Mouse (Mus musculus) 3134 (cell line): ENCODE results near the gene 4930467E23Rik.
A peak's percentile ranks its signal among the peaks of the same experiment; 100 is the strongest.
"Not testable (repeated sequence)": the region's sequence is repeated elsewhere in the genome, so short reads cannot be mapped to it uniquely, and the experiment has no call there.

Experiments used
- DNase-seq: peaks from one replicate; pipeline ENCODE4 v3.0.0-alpha.2; 2011; ENCODE audit warnings: low spot score; ENCODE audit not compliant: insufficient read length; ENCODE audit errors: extremely low read depth

The 4930467E23Rik gene

GRCm38 (mm10) chr8:19729276-19729675, at the start of gene 4930467E23Rik:
Gene 4930467E23Rik, plus strand, starts transcription at chr8:19729576.
- not testable (repeated sequence) for DNase-seq

GRCm38 (mm10) chr8:19682311-19682710, 47.1 kb upstream of the 4930467E23Rik start:
- DNase-seq: not testable (repeated sequence)

DNA sequence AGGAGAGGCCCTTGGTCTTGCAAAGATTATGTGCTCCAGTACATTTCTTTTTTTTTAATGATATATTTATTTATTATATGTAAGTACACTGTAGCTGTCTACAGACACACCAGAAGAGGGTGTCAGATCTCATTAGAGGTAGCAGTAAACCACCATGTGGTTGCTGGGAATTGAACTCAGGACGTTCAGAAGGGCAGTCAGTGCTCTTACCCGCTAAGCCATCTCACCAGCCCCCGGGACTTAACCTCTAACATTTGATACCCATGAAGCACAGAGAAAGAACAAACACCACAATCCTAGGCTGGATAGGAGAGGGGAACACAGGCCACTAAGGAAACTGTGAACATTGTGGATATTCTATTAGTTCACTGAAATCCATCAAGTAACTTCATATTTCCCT, 43.9 kb upstream of the 4930467E23Rik start:
- peak; percentile 36 for DNase-seq

- peak; percentile 33 for DNase-seq
Observed at GRCm38 (mm10) chr8:19688802-19689525, 40.4 kb upstream of the 4930467E23Rik start.

DNA sequence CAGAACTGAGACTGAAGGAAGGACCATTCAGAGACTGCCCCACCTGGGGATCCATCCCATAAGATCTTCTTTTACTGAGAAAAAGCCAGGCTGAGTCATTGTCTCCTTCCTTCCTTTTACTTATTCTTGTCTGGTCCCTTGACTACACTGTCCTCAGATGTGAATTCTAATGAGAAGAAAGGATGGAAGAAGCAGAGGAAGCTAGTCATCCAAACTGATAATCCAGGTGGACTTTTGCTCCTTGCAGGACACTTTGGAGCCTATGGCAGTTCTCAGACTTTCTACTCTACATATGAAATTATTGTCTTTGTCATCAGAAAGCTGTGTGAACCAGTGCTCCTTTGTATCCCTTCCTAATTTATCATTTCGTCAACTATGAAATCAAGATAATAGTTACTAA, 39.6 kb upstream of the 4930467E23Rik start:
- peak; percentile 30 for DNase-seq

DNA sequence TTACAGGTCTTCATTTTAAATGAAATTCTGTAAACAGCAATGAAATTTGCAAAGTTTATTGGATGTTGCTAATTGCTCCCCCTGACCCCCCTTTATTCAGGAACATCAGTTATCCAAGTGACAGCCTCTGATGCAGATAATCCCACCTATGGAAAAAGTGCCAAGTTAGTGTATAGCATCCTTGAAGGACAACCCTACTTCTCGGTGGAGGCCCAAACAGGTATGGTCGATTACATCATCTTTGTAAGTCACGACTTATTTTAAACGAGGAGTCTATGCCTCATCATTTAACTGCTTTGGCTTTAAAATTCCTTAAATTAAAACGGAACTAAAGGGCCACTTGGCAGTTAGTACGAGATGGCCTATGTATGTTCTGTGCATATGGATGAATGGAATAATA, 38.0 kb upstream of the 4930467E23Rik start:
- DNase-seq: not testable (repeated sequence)

DNA sequence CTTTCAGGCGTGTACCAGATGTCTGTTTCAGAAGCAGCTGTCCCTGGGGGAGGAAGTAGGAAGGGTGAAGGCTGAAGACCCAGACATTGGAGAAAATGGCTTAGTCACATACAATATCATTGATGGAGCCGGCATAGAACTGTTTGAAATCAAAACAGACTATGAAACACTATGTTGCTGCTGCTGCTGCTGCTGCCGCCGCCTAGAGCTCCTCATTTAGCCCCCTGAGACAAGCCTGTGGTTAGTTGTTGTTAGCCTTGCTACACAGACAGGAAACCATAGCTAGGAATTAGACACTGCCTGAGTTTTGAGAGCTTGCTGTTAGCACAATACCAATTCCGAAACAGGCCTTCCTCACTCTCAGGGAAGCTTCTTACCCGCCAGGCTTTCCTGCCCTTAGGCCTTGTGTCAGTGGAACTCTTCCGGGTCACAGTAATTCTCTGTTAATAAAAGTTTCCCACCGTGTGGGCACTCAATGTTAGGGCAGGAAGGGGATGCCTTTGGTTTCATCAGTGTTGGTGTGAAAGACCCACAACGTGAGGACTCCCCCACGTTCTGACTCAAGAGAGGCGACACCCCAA, 31.8 kb upstream of the 4930467E23Rik start:
- peak; percentile 25 for DNase-seq

DNA sequence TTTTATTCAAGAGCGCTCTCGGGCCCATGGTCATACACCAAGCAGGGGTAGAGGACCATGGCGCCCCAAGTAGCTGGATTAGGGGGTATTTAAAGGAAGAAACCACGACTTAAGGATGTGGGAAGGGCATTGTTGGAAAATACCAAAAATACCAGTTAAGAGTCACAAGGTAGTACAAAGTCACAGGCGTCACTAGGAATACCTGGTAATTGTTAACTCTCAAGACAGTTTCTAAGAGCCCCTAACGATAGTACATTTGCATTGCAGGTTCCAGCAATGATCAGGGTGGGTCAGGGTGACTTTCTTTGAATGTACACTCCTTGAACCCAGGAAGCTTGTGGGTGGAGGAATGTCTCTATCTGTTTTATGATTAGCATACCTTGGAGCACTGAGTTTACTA, 31.3 kb upstream of the 4930467E23Rik start:
- not testable (repeated sequence) for DNase-seq

- DNase-seq: peak; percentile 71
Observed at GRCm38 (mm10) chr8:19698722-19699121, 30.7 kb upstream of the 4930467E23Rik start.

- not testable (repeated sequence) for DNase-seq
Observed at GRCm38 (mm10) chr8:19701326-19701725, 28.1 kb upstream of the 4930467E23Rik start.

GRCm38 (mm10) chr8:19702276-19702675, 27.1 kb upstream of the 4930467E23Rik start:
- peak; percentile 42 for DNase-seq

- DNase-seq: peak; percentile 67
Observed at GRCm38 (mm10) chr8:19702972-19703709, 26.2 kb upstream of the 4930467E23Rik start.

GRCm38 (mm10) chr8:19703906-19704305, 25.5 kb upstream of the 4930467E23Rik start:
- DNase-seq: not testable (repeated sequence)

- not testable (repeated sequence) for DNase-seq
Observed at GRCm38 (mm10) chr8:19704441-19705215, 24.7 kb upstream of the 4930467E23Rik start.

- DNase-seq: peak; percentile 40
Observed at GRCm38 (mm10) chr8:19705216-19705600, 24.2 kb upstream of the 4930467E23Rik start.

DNA sequence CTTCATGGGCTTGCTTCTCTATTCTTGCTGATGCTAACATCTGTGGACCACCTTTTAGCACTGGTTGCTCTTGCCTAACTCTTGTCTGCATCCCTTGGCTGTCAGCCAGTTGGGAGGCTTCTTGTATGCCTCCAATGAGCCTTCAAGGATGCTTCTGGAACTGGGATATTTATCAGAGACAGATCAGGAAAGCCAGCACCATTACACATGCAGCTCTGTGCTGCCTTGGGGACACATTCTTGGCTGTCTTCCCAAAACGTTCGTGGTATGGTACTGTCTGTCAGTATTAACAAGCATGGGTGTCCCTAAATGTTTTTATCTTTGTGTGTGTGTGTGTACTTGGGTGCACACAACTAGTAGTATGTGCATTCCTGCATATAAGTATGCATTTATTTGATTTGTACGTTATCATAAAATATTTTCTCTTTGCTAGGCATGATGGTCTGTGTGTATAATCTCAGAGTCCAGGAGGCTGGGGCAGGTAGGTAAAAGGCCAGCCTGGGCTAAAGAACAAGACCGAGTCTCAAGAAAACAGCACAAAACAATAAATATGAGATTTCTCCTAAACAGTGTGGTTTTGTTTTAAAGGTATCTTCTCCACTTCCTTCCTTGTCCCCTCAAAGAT, 23.2 kb upstream of the 4930467E23Rik start:
- not testable (repeated sequence) for DNase-seq

- DNase-seq: peak; percentile 85
Observed at GRCm38 (mm10) chr8:19706918-19707760, 22.2 kb upstream of the 4930467E23Rik start.

DNA sequence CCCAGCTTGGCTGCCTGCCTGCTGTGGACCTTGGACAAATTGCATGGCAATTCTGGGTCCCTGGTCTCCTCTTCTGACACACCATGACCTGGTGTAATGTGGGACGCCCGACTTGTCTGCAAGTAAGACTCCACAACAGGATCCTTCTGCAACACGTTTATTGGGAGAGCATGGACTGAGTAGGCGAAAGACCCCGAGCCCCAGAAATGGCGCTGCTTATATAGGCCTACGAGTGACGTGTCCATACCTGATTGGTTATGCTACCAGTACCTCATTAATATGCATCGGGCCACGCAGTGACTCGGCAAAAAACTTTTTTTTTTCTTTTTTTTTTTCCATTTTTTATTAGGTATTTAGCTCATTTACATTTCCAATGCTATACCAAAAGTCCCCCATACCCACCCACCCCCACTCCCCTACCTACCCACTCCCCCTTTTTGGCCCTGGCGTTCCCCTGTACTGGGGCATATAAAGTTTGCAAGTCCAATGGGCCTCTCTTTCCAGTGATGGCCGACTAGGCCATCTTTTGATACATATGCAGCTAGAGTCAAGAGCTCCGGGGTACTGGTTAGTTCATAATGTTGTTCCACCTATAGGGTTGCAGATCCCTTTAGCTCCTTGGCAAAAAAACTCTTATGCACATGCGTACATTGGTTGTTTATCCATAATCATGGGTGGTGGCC, 21.5 kb upstream of the 4930467E23Rik start:
- not testable (repeated sequence) for DNase-seq

DNA sequence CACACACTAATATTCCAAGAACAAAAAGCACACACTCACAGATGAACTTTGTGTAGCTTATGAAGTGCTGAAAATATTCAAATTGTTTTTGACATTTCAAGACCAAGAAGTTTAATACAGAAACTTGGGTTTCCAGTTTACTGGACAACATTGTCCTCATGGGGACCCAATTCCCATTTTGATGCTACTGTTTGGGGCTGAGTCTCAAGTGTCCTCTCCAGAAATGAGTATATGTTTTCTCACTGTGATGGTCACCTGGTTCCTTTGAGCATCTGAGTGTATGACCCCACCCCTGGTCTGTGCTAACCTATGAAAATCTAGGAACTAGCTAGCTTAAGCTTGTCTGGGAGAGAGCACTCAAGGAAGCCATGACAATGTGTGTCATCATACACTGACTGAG, 20.4 kb upstream of the 4930467E23Rik start:
- DNase-seq: not testable (repeated sequence)
